Mouse (Mus musculus) limb, embryonic 11.5 days (tissue): ENCODE measurements around the gene Khdrbs1. TPM values are rescaled to one million over a fixed set of nuclear protein-coding genes. Genes with fewer than 3 reads are reported as not detected.
A peak's percentile ranks its signal among the peaks of the same experiment; 100 is the strongest.
"Not testable (repeated sequence)": the region's sequence is repeated elsewhere in the genome, so short reads cannot be mapped to it uniquely, and the experiment has no call there.

Experiments used
- ATAC-seq: fragments of 200-750 bp; cut with Nextera tagmentation; 2 replicates; pipeline ENCODE4 v1.8.0; 2017; ENCODE audit warnings: low read depth; ENCODE audit not compliant: insufficient number of reproducible peaks, low FRiP score, low TSS enrichment
- DNase-seq: peaks from one replicate; pipeline ENCODE4 v3.0.0-alpha.2; 2015; ENCODE audit warnings: low spot score
- H3K27ac ChIP-seq: fragments of 300-500 bp; sonication (generic); replicated peaks from 2 replicates; pipeline ENCODE4 v1.5.1; 2014; ENCODE audit warnings: low read depth, mild to moderate bottlenecking, low read length
- H3K27me3 ChIP-seq: fragments of 300-500 bp; sonication (generic); 2 replicates; pipeline ENCODE4 v1.6.1; 2014; ENCODE audit warnings: mild to moderate bottlenecking, low read length, mixed read lengths; ENCODE audit not compliant: control insufficient read depth, insufficient read depth
- H3K36me3 ChIP-seq: fragments of 300-500 bp; sonication (generic); 2 replicates; pipeline ENCODE4 v1.6.1; 2014; ENCODE audit warnings: mild to moderate bottlenecking, low read length, moderate library complexity, mixed read lengths; ENCODE audit not compliant: control insufficient read depth, insufficient read depth
- H3K4me1 ChIP-seq: fragments of 300-500 bp; sonication (generic); 2 replicates; pipeline ENCODE4 v1.6.1; 2014; ENCODE audit warnings: low read length, mixed read lengths; ENCODE audit not compliant: control insufficient read depth, insufficient read depth
- H3K4me2 ChIP-seq: fragments of 300-500 bp; sonication (generic); 2 replicates; pipeline ENCODE4 v1.6.1; 2014; ENCODE audit warnings: low read depth, mild to moderate bottlenecking, moderate library complexity; ENCODE audit not compliant: severe bottlenecking
- H3K4me3 ChIP-seq: fragments of 300-500 bp; sonication (generic); 2 replicates; pipeline ENCODE4 v1.5.1; 2014; ENCODE audit warnings: low read depth, low read length
- H3K9ac ChIP-seq: fragments of 300-500 bp; sonication (generic); 2 replicates; pipeline ENCODE4 v1.6.1; 2014; ENCODE audit warnings: mild to moderate bottlenecking, low read length
- H3K9me3 ChIP-seq: fragments of 300-500 bp; sonication (generic); 2 replicates; pipeline ENCODE4 v1.6.1; 2016; ENCODE audit warnings: low read length; ENCODE audit not compliant: control insufficient read depth
- WGBS: fragments of 180-500 bp; shearing (Covaris S2); extraction: QIAGEN DNeasy Blood & Tissue Kit; methylation state at CpG from one replicate; pipeline ENCODE4 v1.1.7; 2014; 5-methylcytosine and 5-hydroxymethylcytosine counted together
- polyA plus RNA-seq: library from polyadenylated mRNA; unstranded; fragments of >200 nt; fragmentation: Nextera tagmentation; extraction: Ambion mirVana; gene quantifications from 2 replicates; pipeline ENCODE4 v1.2.1, GENCODE M21; 2014

Khdrbs1 gene
- polyA plus RNA-seq, 1 experiment from 2014 or later = 162 TPM

DNA sequence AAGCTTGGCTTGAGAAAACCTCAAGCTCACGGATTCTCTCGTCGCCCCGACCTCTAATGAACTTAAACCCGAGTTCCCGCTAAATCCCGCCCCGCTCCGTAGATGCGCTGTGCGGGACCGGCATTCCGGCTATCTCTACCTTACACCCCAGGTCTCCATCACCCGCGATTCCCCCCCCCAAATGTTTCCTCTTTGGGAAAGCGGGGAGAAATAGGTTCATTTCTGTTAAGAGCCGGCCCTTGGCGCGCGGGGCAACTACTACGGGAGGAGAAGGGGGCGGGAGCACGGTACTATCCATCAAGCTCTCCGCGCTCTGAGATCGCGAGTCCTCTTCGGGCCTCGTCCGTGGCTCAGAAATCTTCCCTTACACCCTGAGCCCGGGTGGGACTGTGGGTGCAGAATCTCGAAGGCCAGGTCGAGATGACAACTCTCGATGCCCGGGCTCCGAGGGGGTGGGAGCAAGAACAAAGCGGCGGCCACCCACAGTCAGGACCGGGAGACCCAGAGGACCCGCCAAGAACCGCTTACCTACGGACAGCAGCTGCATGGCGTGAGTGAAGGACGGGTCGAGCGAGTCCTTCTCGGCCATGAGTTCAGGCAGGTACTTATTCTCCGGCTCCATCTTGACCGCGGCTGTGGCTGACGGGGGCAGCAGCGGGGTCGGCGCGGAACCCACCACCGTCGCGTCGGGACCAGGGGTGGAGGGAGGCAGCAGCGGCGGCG lies 691 bp downstream of the Khdrbs1 start:
- Histone ChIP-seq H3K9ac (peak overlapping the region; percentile 97), H3K4me3 (peak overlapping the region; percentile 78), H3K27me3 (no peaks in the 10 kb centered on the region), H3K9me3 (no peaks in the 10 kb centered on the region), H3K4me1 (peaks cover 12% of the 10 kb centered on the region), H3K36me3 (peaks cover 2% of the 10 kb centered on the region; the same call in 1 of the 2 replicates), H3K27ac (peak overlapping the region; percentile 94), H3K4me2 (peak overlapping the region; percentile 65)
- WGBS = under 1% methylated on average over 62 of the region's 62 CpGs
- ATAC-seq = peak; percentile 7; the same call in 1 of the 2 replicates
- peak; percentile 66 for DNase-seq

DNA sequence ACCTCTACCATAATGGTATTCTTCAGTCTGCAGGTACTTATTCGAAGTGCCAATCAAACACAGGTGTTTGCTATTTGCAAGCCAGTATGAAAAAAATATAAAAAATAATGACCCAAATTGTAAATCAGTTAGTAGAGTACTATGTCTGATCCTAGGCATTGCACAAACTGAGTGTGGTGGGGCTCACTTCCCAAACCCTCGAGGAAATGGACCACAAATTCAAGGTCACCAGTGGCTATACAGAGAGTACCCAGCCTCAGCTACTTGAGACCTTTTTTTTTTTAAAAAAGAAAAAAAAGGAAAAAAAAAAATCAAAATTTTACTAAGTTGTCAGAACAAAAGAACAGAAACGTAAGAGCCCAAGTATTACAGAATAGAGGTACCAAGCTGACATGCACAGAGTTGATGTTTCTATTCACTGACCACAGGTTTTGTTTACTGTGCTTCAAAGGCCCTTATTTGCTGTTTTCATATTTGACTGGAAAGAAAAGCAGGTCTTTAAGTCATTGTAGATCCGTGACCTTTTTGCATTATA lies 2.9 kb downstream of the Khdrbs1 start:
- 86% methylated on average over 4 of the region's 4 CpGs for WGBS
- Histone ChIP-seq H3K9ac (no peak overlapping the region), H3K4me1 (peaks cover 12% of the 10 kb centered on the region), H3K4me3 (peak overlapping the region; percentile 5; the same call in 1 of the 2 replicates), H3K27me3 (no peaks in the 10 kb centered on the region), H3K4me2 (peak overlapping the region; percentile 25; the same call in 1 of the 2 replicates), H3K36me3 (peaks cover 2% of the 10 kb centered on the region; the same call in 1 of the 2 replicates), H3K9me3 (no peaks in the 10 kb centered on the region), H3K27ac (no peak overlapping the region)
- DNase-seq (no peak), ATAC-seq (no peak)

DNA sequence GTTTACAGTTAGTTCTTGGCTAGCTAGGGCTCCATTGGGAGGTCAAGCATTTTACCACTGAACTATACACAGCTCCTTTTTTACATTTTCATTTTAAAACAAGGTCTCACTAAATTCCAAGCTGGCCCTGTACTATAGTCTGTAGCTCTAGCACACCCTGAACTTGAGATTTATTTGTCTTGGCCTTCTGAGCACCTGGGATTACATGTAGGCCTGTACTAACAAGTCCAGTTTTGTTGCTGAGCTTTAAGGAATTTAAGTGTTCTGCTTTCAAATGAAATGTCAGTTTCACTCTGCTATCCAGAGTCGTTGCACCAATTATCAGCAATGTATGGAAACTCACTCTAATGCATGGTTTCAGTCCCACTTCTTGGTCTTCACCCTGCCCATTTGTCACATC lies 5.9 kb downstream of the Khdrbs1 start:
- 93% methylated on average over 1 of the region's 1 CpGs for WGBS
- peaks cover 8% of the 10 kb centered on the region for H3K4me1 ChIP-seq
- no peak overlapping the region for H3K4me2 ChIP-seq
- no peaks in the 10 kb centered on the region for H3K27me3 ChIP-seq
- DNase-seq (no peak), ATAC-seq (no peak)
- peaks cover 2% of the 10 kb centered on the region; the same call in 1 of the 2 replicates for H3K36me3 ChIP-seq
- no peak overlapping the region for H3K4me3 ChIP-seq
- no peaks in the 10 kb centered on the region for H3K9me3 ChIP-seq
- no peak overlapping the region for H3K27ac ChIP-seq
- no peak overlapping the region for H3K9ac ChIP-seq

DNA sequence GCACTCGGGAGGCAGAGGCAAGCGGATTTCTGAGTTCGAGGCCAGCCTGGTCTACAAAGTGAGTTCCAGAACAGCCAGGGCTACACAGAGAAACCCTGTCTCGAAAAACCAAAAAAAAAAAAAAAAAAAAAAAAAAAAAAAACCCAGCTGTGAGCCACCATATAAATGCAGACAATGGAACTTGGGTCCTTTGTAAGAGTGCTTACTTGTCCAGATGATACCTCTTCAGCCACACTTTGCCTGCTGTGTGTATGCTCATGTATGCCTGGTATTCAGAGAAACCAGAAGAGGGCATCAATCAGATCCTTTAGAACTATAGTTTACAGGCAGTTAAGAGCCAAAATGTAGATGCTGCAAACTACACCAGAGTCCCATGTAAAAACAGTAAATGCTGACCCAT lies 6.6 kb downstream of the Khdrbs1 start:
- H3K9me3 ChIP-seq, H3K27ac ChIP-seq, DNase-seq, ATAC-seq, H3K4me2 ChIP-seq, H3K36me3 ChIP-seq, H3K27me3 ChIP-seq, H3K9ac ChIP-seq, H3K4me1 ChIP-seq, H3K4me3 ChIP-seq: not testable (repeated sequence)
- WGBS = 100% methylated on average over 3 of the region's 4 CpGs

DNA sequence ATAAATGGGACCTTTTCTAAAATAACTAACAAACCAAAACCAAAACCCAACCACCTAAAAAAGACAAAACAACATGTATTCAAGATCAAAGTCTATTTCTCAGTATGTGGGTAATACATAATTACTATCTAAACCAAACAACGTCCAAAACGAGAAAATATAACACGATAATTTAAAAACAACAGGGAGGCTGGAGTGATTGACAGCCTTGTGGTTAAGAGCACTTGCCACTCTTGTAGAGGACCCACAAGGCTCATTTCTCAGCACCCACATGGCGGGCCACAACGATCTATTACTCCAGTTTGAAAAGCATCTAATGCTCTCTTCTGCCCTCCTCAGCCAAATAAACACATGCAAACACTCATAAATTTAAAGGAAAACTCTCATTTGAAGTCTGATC lies 10.7 kb downstream of the Khdrbs1 start:
- Histone ChIP-seq H3K27ac (no peak overlapping the region), H3K9me3 (no peaks in the 10 kb centered on the region), H3K4me3 (no peak overlapping the region), H3K4me2 (no peak overlapping the region), H3K36me3 (peaks cover 18% of the 10 kb centered on the region), H3K27me3 (no peaks in the 10 kb centered on the region), H3K9ac (no peak overlapping the region), H3K4me1 (no peaks in the 10 kb centered on the region)
- WGBS = 92% methylated on average over 5 of the region's 5 CpGs
- no peak for ATAC-seq
- DNase-seq = no peak

DNA sequence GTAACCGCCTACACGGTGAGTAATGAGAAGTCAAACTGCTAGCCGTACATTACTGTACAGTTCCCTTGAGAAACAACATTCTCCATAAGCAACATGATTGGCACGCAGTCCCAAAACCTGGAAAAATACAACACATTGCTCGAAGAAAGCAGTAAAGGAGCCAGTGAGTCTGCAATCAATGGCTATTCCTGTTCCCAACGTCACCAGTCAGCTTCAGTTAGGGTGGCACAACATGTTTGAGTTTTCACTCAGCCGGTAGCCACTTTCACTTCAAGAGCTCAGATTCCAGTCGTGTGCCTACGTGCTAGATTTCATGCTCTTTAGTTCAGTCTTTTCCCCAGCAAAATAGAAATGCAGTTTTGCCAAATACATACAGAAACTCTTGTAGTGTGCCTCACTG lies 25.8 kb downstream of the Khdrbs1 start:
- H3K4me3 ChIP-seq = no peak overlapping the region
- H3K27ac ChIP-seq = no peak overlapping the region
- H3K9me3 ChIP-seq = no peaks in the 10 kb centered on the region
- H3K27me3 ChIP-seq = no peaks in the 10 kb centered on the region
- 92% methylated on average over 9 of the region's 9 CpGs for WGBS
- ATAC-seq (no peak), DNase-seq (no peak)
- H3K4me2 ChIP-seq = no peak overlapping the region
- no peaks in the 10 kb centered on the region for H3K4me1 ChIP-seq
- peaks cover 48% of the 10 kb centered on the region for H3K36me3 ChIP-seq
- H3K9ac ChIP-seq = no peak overlapping the region

DNA sequence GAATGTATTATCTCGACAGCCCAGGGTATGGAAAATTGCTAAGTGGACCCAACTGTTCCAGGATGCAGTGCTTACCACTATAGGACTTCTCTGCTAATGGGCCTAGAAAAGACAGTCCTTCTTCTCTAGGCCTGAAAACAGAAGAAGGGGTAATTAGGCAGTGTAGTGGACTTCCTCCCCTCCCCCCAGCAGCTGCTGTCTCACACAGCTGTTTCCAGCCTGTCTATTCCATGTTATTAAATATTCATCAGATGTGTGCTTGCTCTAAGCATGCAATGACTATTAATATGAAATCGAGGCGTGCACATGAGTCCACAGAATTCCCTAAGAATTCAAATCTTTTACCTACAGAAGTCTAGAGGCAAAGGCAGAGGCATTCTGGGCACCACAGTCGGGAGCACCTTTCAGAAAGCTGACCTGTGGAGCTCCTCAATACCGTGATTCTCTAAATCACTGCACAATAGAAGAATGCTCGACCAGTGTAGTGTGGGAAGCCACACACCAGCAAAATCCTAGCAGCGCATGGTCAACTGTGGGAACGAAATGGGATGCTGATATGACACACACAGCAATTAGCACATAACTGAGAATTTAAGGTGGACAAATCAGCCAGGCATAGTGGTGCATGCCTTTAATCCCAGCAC lies 32.5 kb downstream of the Khdrbs1 start:
- Histone ChIP-seq H3K4me3 (no peak overlapping the region), H3K27ac (no peak overlapping the region), H3K9me3 (no peaks in the 10 kb centered on the region), H3K4me2 (no peak overlapping the region), H3K4me1 (no peaks in the 10 kb centered on the region), H3K27me3 (no peaks in the 10 kb centered on the region), H3K36me3 (peaks cover 44% of the 10 kb centered on the region), H3K9ac (no peak overlapping the region)
- WGBS = 90% methylated on average over 8 of the region's 8 CpGs
- DNase-seq (no peak), ATAC-seq (no peak)

DNA sequence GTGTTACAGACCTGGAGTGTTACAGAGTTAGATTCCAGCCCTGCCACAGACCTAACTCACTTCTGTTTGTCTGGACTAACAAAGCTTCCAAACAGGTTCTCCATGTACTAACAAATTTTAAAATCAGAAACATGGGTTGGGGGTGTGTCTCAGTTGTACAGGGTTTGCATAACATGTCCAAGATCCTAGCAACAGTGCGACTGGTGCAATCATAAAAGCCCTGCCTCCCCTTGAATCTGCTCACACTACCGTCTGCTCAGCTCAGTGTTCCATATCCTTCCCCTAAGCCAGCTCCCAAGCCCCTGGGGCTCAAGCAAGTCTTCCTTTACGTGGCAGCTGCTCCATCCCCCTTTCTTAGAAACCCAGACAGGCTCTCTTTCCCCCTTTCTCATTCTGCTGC lies 35.4 kb downstream of the Khdrbs1 start:
- peaks cover 45% of the 10 kb centered on the region for H3K36me3 ChIP-seq
- H3K9me3 ChIP-seq = no peaks in the 10 kb centered on the region
- no peak for DNase-seq
- no peaks in the 10 kb centered on the region for H3K27me3 ChIP-seq
- H3K9ac ChIP-seq = no peak overlapping the region
- no peak for ATAC-seq
- 87% methylated on average over 3 of the region's 3 CpGs for WGBS
- H3K27ac ChIP-seq = no peak overlapping the region
- no peak overlapping the region for H3K4me3 ChIP-seq
- H3K4me2 ChIP-seq = no peak overlapping the region
- H3K4me1 ChIP-seq = 0 out of 2 replicates have a peak, but pooled peaks cover 2% of the 10 kb centered on the region
